Mouse (Mus musculus): ENCODE measurements at regions not wholly inside any gene's neighbourhood (a gene's known extent, or its start where the extent isn't known, plus 50 kb on each side); places are given as distances from the start of the nearest gene placed in this dataset.

DNA sequence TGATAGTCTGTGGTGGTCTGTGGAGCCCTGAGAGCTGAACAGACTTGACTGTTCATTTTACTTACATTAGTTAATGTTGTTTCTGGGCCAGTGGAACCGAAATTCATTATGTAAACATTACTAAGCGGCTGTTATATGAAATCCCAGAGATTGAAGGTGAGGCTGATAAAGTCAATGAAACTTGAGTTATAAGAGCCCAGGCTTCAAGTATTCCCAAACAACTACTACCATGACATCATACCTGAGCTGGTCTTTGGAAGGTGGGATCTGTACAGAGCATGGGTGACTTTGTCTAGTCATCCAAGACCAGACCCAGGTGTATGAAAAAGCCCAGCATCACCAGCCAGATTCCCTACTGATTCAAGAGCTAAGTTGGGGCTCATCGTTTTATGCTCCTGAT is 326.5 kb downstream of the Etnk1 start:
- Histone ChIP-seq H3K79me2 (replicated peaks; ENCODE audit: control insufficient read depth, extremely low read depth, insufficient read depth, poor library complexity, severe bottlenecking) (no peaks in the 10 kb centered on the region), H3K9ac (ENCODE audit: insufficient read depth, low read depth) (no peak overlapping the region), H3K27me3 (replicated peaks) (no peaks in the 10 kb centered on the region), H3K4me1 (ENCODE audit: control insufficient read depth in 1 of 2, insufficient read depth in 2 of 2) (no peaks in the 10 kb centered on the region), H3K9me3 (replicated peaks; ENCODE audit: low read length) (no peaks in the 10 kb centered on the region), H3K27ac (ENCODE audit: insufficient read depth, low read depth) (no peak overlapping the region), H3K4me3 (replicated peaks in 1 of 3; ENCODE audit: low read depth in 2 of 3, low read length in 2 of 3, poor library complexity in 1 of 3) (no peak overlapping the region), H3K4me2 (ENCODE audit: insufficient read depth, low read depth, poor library complexity, severe bottlenecking) (no peak overlapping the region), H3K36me3 (replicated peaks in 1 of 2; ENCODE audit: control insufficient read depth in 1 of 2, insufficient read depth in 1 of 2, low read length in 1 of 2) (no peaks in the 10 kb centered on the region)
- dilution Hi-C loops (cut with MboI; ENCODE audit: extremely low pct_ligation_motif_present, extremely low pct_unique_long_range_greater_than_20kb, low sequenced_read_pairs) (no loop called here), in situ Hi-C loops (cut with MboI; ENCODE audit: low pct_ligation_motif_present, low pct_unique_long_range_greater_than_20kb, low sequenced_read_pairs) (no loop called here)
- DNase-seq (ENCODE audit: extremely low read depth), result no peak
- no peak for TF ChIP-seq TBP (conservative IDR thresholded peaks at IDR 0.05; ENCODE audit: low read depth, low read length)
- no peak for TF ChIP-seq SIN3A (IDR thresholded peaks at IDR 0.05; ENCODE audit: low read length)

GRCm38 (mm10) chr6:143494341-143494740 is 327.3 kb downstream of the Etnk1 start:
- in situ Hi-C loops (cut with MboI; ENCODE audit: low pct_ligation_motif_present, low pct_unique_long_range_greater_than_20kb, low sequenced_read_pairs), result no loop called here
- H3K27me3 ChIP-seq (replicated peaks), result no peaks in the 10 kb centered on the region
- H3K9ac ChIP-seq (ENCODE audit: insufficient read depth, low read depth), result no peak overlapping the region
- no peaks in the 10 kb centered on the region for H3K36me3 ChIP-seq (replicated peaks in 1 of 2; ENCODE audit: control insufficient read depth in 1 of 2, insufficient read depth in 1 of 2, low read length in 1 of 2)
- H3K4me2 ChIP-seq (ENCODE audit: insufficient read depth, low read depth, poor library complexity, severe bottlenecking), result no peak overlapping the region
- TF ChIP-seq IRF4 (IDR thresholded peaks at IDR 0.05; ENCODE audit: low read depth, low read length) (no peak), NRF1 (IDR thresholded peaks at IDR 0.05; ENCODE audit: low read depth, low read length) (no peak), JUND (conservative IDR thresholded peaks at IDR 0.05; ENCODE audit: low read depth, low read length) (no peak), POLR2A (IDR thresholded peaks at IDR 0.05; ENCODE audit: low read depth, low read length) (no peak), TBP (conservative IDR thresholded peaks at IDR 0.05; ENCODE audit: low read depth, low read length) (no peak), TCF12 (IDR thresholded peaks at IDR 0.05; ENCODE audit: low read depth, low read length) (no peak), GABPA (IDR thresholded peaks at IDR 0.05; ENCODE audit: insufficient replicate concordance, low read depth, low read length) (no peak), USF1 (IDR thresholded peaks at IDR 0.05; ENCODE audit: low read depth, low read length) (no peak), MAZ (IDR thresholded peaks at IDR 0.05; ENCODE audit: low read depth, low read length) (no peak), UBTF (IDR thresholded peaks at IDR 0.05; ENCODE audit: low read depth, low read length) (no peak), ZKSCAN1 (IDR thresholded peaks at IDR 0.05; ENCODE audit: borderline replicate concordance, low read depth, low read length) (no peak), CHD2 (IDR thresholded peaks at IDR 0.05; ENCODE audit: low read length) (no peak), MAX (IDR thresholded peaks at IDR 0.05; ENCODE audit: low read length) (no peak), CTCF (conservative IDR thresholded peaks at IDR 0.05 in 1 of 2, IDR thresholded peaks at IDR 0.05 in 1 of 2; ENCODE audit: low read depth in 2 of 2, low read length in 2 of 2) (no peak)
- H3K4me1 ChIP-seq (ENCODE audit: control insufficient read depth in 1 of 2, insufficient read depth in 2 of 2), result no peaks in the 10 kb centered on the region
- no peak overlapping the region for H3K27ac ChIP-seq (ENCODE audit: insufficient read depth, low read depth)
- DNase-seq (ENCODE audit: extremely low read depth), result no peak
- no peaks in the 10 kb centered on the region for H3K9me3 ChIP-seq (replicated peaks; ENCODE audit: low read length)
- H3K79me2 ChIP-seq (replicated peaks; ENCODE audit: control insufficient read depth, extremely low read depth, insufficient read depth, poor library complexity, severe bottlenecking), result no peaks in the 10 kb centered on the region
- no peak overlapping the region for H3K4me3 ChIP-seq (replicated peaks in 1 of 3; ENCODE audit: low read depth in 2 of 3, low read length in 2 of 3, poor library complexity in 1 of 3)
- dilution Hi-C loops (cut with MboI; ENCODE audit: extremely low pct_ligation_motif_present, extremely low pct_unique_long_range_greater_than_20kb, low sequenced_read_pairs), result no loop called here

GRCm38 (mm10) chr6:143494886-143495285 is 327.9 kb downstream of the Etnk1 start:
- H3K4me3 ChIP-seq (replicated peaks in 1 of 3; ENCODE audit: low read depth in 2 of 3, low read length in 2 of 3, poor library complexity in 1 of 3), result no peak overlapping the region
- H3K27me3 ChIP-seq (replicated peaks), result no peaks in the 10 kb centered on the region
- dilution Hi-C loops (cut with MboI; ENCODE audit: extremely low pct_ligation_motif_present, extremely low pct_unique_long_range_greater_than_20kb, low sequenced_read_pairs), result no loop called here
- H3K27ac ChIP-seq (ENCODE audit: insufficient read depth, low read depth), result no peak overlapping the region
- in situ Hi-C loops (cut with MboI; ENCODE audit: low pct_ligation_motif_present, low pct_unique_long_range_greater_than_20kb, low sequenced_read_pairs), result no loop called here
- no peak for DNase-seq (ENCODE audit: extremely low read depth)
- H3K4me2 ChIP-seq (ENCODE audit: insufficient read depth, low read depth, poor library complexity, severe bottlenecking), result no peak overlapping the region
- H3K9ac ChIP-seq (ENCODE audit: insufficient read depth, low read depth), result no peak overlapping the region
- no peaks in the 10 kb centered on the region for H3K36me3 ChIP-seq (replicated peaks in 1 of 2; ENCODE audit: control insufficient read depth in 1 of 2, insufficient read depth in 1 of 2, low read length in 1 of 2)
- TF ChIP-seq JUND (conservative IDR thresholded peaks at IDR 0.05; ENCODE audit: low read depth, low read length) (no peak), CHD2 (IDR thresholded peaks at IDR 0.05; ENCODE audit: low read length) (no peak), GABPA (IDR thresholded peaks at IDR 0.05; ENCODE audit: insufficient replicate concordance, low read depth, low read length) (no peak), SMC3 (IDR thresholded peaks at IDR 0.05; ENCODE audit: low read depth, low read length) (no peak), ZKSCAN1 (IDR thresholded peaks at IDR 0.05; ENCODE audit: borderline replicate concordance, low read depth, low read length) (no peak), MAFK (IDR thresholded peaks at IDR 0.05; ENCODE audit: insufficient replicate concordance, low read length) (no peak), MYC (IDR thresholded peaks at IDR 0.05; ENCODE audit: low read depth, low read length) (no peak), NRF1 (IDR thresholded peaks at IDR 0.05; ENCODE audit: low read depth, low read length) (no peak)
- no peaks in the 10 kb centered on the region for H3K4me1 ChIP-seq (ENCODE audit: control insufficient read depth in 1 of 2, insufficient read depth in 2 of 2)
- H3K9me3 ChIP-seq (replicated peaks; ENCODE audit: low read length), result no peaks in the 10 kb centered on the region
- H3K79me2 ChIP-seq (replicated peaks; ENCODE audit: control insufficient read depth, extremely low read depth, insufficient read depth, poor library complexity, severe bottlenecking), result no peaks in the 10 kb centered on the region

All from CH12.LX (cell line).